Mouse (Mus musculus): ENCODE measurements at regions not wholly inside any gene's neighbourhood (a gene's known extent, or its start where the extent isn't known, plus 50 kb on each side); places are given as distances from the start of the nearest gene placed in this dataset.

- DNase-seq (ENCODE audit: low read depth, low spot score) = no peak
Measured at GRCm38 (mm10) chr3:20680944-20681494, 314.0 kb upstream of the Agtr1b start.

- no peak for DNase-seq (ENCODE audit: low read depth, low spot score)
Measured at GRCm38 (mm10) chr3:20661883-20662282, 294.9 kb upstream of the Agtr1b start.

- peak; percentile 21 for DNase-seq (ENCODE audit: low read depth, low spot score)
Measured at GRCm38 (mm10) chr3:20655345-20655744, 288.4 kb upstream of the Agtr1b start.

Measured in CD4-positive, CD25-positive, alpha-beta regulatory T cell, adult 2 months (primary cell).